Mouse (Mus musculus) inflammation-experienced regulatory T-cells (primary cell): ENCODE measurements around the gene Tmco2. TPM values are rescaled to one million over a fixed set of nuclear protein-coding genes. Genes with fewer than 3 reads are reported as not detected.

Source experiments
- polyA plus RNA-seq, 2 experiments: library from polyadenylated mRNA; unstranded; fragments of 100-300 nt; shearing (Covaris generic); gene quantifications; one replicate each; pipeline ENCODE4 v1.2.1; 2017

The Tmco2 gene
- polyA plus RNA-seq: not detected

DNA sequence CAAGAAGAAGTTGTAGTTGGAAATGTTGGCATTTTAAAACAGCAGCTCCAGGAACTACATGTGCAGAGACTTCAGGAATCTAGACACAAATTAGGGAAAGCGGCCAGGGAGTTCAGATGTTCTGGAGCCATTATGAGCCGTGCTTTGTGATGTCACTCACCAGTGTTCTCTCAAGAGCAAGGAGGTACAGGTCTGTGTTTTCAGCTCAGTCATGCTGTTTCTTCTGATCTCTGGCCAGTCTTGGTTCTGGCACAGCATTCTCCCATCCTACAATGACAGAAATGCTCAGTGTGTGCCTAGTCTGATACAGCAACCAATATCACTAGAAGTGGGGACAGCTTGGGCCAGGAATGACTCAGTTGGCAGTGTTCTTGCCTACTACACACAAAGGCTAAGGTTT is at the start of gene Tmco2:
Tmco2 (minus strand) TSS at position 101 of the 400 bp plus-strand sequence.

GRCm38 (mm10) chr4:121097650-121098378 is 11.2 kb downstream of the Tmco2 start, which contains the start of gene Zmpste24:
Zmpste24 (minus strand) TSS chr4:121098241.

Other genes with a start within 250 kb of the Tmco2 start
- gene Exo5, start 184.2 kb downstream of the Tmco2 start, polyA plus RNA-seq: 10 to 100 TPM; 29.9 to 39.1 TPM
- gene Zfp69, start 157.5 kb downstream of the Tmco2 start, polyA plus RNA-seq: 1 to 10 TPM; 3.2 to 4.7 TPM
- gene Smap2, start 92.0 kb downstream of the Tmco2 start, polyA plus RNA-seq: 10 to 100 TPM; 60.6 to 82.5 TPM
- under 1 TPM; 0.12 to 0.20 TPM for gene Col9a2, start 69.8 kb downstream of the Tmco2 start, polyA plus RNA-seq
- 10 to 100 TPM; 48.6 to 59.0 TPM for gene Zmpste24, start 11.0 kb downstream of the Tmco2 start, polyA plus RNA-seq
- 10 to 100 TPM; 35.4 to 44.6 TPM for gene Rlf, start 105.9 kb upstream of the Tmco2 start, polyA plus RNA-seq
- gene Gm12888, start 215.7 kb upstream of the Tmco2 start, polyA plus RNA-seq: under 1 TPM in 1 of 2 experiments, not detected in 1; 0.64 TPM